ENCODE assay signal across 30 mouse cellular contexts in genomic region chr4:34823901-34824300, GRCm38 (mm10). TPM values are rescaled to one million over a fixed set of nuclear protein-coding genes. Genes with fewer than 3 reads are reported as not detected.
DNase-seq lines count a peak whose midpoint lies in the region; ATAC-seq and TF ChIP-seq lines count a peak whose summit lies in the region.
"Had no signal": no experiment of that assay in that cellular context is flagged by ENCODE, and none has a peak within 500 bp of the region (broad histone marks: within the 10 kb centered on the region; RNA-seq: fewer than 3 reads in every experiment).

No protein-coding gene starts in this region.

- intact Hi-C loops in heart, postnatal 36 days (cut with DNase I) = no loop called here

- 82% methylated on average over 1 of the region's 1 CpGs for WGBS in heart, postnatal 0 days

- no peaks in the 10 kb centered on the region for H3K9me3 ChIP-seq in heart, postnatal 0 days (replicated peaks; ENCODE audit: control insufficient read depth, low read length)
- H3K9me3 ChIP-seq: embryonic facial prominence, embryonic 12.5 days; forebrain, embryonic 10.5 days; G1E; heart, embryonic 13.5 days; limb, embryonic 12.5 days; liver, embryonic 15.5 days had no signal

- H3K9ac ChIP-seq in heart, postnatal 0 days (replicated peaks; ENCODE audit: low read depth, low read length) = no peak overlapping the region
- H3K9ac ChIP-seq: embryonic facial prominence, embryonic 12.5 days; heart, embryonic 13.5 days; limb, embryonic 12.5 days; liver, embryonic 15.5 days; lung, embryonic 14.5 days had no signal

- no peak overlapping the region for H3K4me2 ChIP-seq in heart, postnatal 0 days (ENCODE audit: low read depth, low read length)
- H3K4me2 ChIP-seq: embryonic facial prominence, embryonic 12.5 days; heart, embryonic 13.5 days; limb, embryonic 12.5 days; liver, embryonic 15.5 days; lung, embryonic 14.5 days had no signal

- peaks cover 9% of the 10 kb centered on the region for H3K36me3 ChIP-seq in heart, postnatal 0 days (replicated peaks; ENCODE audit: control insufficient read depth, insufficient read depth, low read length)

- H3K4me3 ChIP-seq in heart, postnatal 0 days (ENCODE audit: low read depth, low read length) = no peak overlapping the region
- H3K4me3 ChIP-seq: embryonic facial prominence, embryonic 12.5 days; forebrain, embryonic 10.5 days; heart, embryonic 13.5 days; limb, embryonic 12.5 days; liver, embryonic 15.5 days had no signal

- no peak for TF ChIP-seq CTCF in heart, postnatal 0 days (IDR thresholded peaks at IDR 0.05; ENCODE audit: low read depth)

- peak; percentile 54 for DNase-seq in cerebellum, adult 9-10 months
- DNase-seq in cerebellum, adult 11-12 months = no peak
- no peak for DNase-seq in frontal cortex, postnatal 10 days (ENCODE audit: low spot score in 2 of 2)
- peak; percentile 28 for DNase-seq in heart, postnatal 0 days (ENCODE audit: low spot score)
- DNase-seq in heart, postnatal 36 days = no peak
- peak; percentile 15 for DNase-seq in Muller cell, postnatal 12 days (ENCODE audit: inconsistent ontology term)
- DNase-seq in ovary, adult 18-20 months (ENCODE audit: low spot score) = no peak
- DNase-seq: adrenal gland, postnatal 10 days; cerebellum, adult 8-10 months; cerebellum, postnatal 36 days; gastrocnemius, postnatal 10 days; kidney, adult 8-10 months; kidney, postnatal 14 days; layer of hippocampus, adult 9-11 months; lung, embryonic 14.5 days; lung, postnatal 14 days; midbrain, embryonic 14.5 days; right cerebral cortex, adult 18-20 months; spleen, adult 18-20 months; thymus, adult 18-20 months; thymus, postnatal 25 days had no signal

- ATAC-seq in frontal cortex, adult (ENCODE audit: low TSS enrichment) = peak; percentile 89
- no peak for ATAC-seq in heart, postnatal 0 days (ENCODE audit: insufficient read depth, low read depth)
- ATAC-seq: intestine, embryonic 16.5 days; Patski had no signal

- TF ChIP-seq EP300 in heart, postnatal 0 days (IDR thresholded peaks at IDR 0.05; ENCODE audit: low read depth) = no peak

- peak overlapping the region; percentile 57 for H3K27ac ChIP-seq in heart, postnatal 0 days (ENCODE audit: low read depth)
- H3K27ac ChIP-seq: embryonic facial prominence, embryonic 12.5 days; forebrain, embryonic 10.5 days; heart, embryonic 13.5 days; limb, embryonic 12.5 days; liver, embryonic 15.5 days had no signal

- no peaks in the 10 kb centered on the region for H3K27me3 ChIP-seq in heart, postnatal 0 days (ENCODE audit: control insufficient read depth, insufficient read depth, low read length)
- H3K27me3 ChIP-seq: embryonic facial prominence, embryonic 12.5 days; heart, embryonic 13.5 days; limb, embryonic 12.5 days; liver, embryonic 15.5 days; Patski had no signal

- peaks cover 10% of the 10 kb centered on the region; the same call in 1 of the 2 replicates for H3K4me1 ChIP-seq in heart, postnatal 0 days (ENCODE audit: control insufficient read depth, insufficient read depth)
- H3K4me1 ChIP-seq: embryonic facial prominence, embryonic 12.5 days; forebrain, embryonic 10.5 days; limb, embryonic 12.5 days; liver, embryonic 15.5 days had no signal

RNA-seq across cellular contexts. Expression of gene Smim8, which starts 45.7 kb away (rescaled TPM):
- total RNA-seq in heart, postnatal 0 days (2014; rRNA removed; ENCODE audit: low replicate concordance) = 20.8 and 33.0 TPM in 2 replicates
- polyA plus RNA-seq in heart, postnatal 0 days (2015; fragmentation: Nextera tagmentation; extraction: Ambion mirVana) = 107 and 112 TPM in 2 replicates
- 10 to 100 TPM; 61.3 to 62.0 TPM for total RNA-seq in heart, postnatal 36 days (2021)

RNA-seq across cellular contexts. Expression of gene Zfp292, which starts 58.9 kb away (rescaled TPM):
- total RNA-seq in heart, postnatal 0 days (2014; rRNA removed; ENCODE audit: low replicate concordance) = 13.5 and 13.6 TPM in 2 replicates
- polyA plus RNA-seq in heart, postnatal 0 days (2015; fragmentation: Nextera tagmentation; extraction: Ambion mirVana) = 7.1 and 7.2 TPM in 2 replicates
- 10 to 100 TPM; 15.6 to 15.7 TPM for total RNA-seq in heart, postnatal 36 days (2021)

Comparison
In these comparisons a context has a peak if more than half of its experiments do, and no peak if none do; other contexts are left out.
1. DNase-seq: peak in cerebellum, adult 9-10 months (single experiment), heart, postnatal 0 days (single experiment) and Muller cell, postnatal 12 days (single experiment); none in cerebellum, adult 11-12 months (single experiment), frontal cortex, postnatal 10 days (0 of 2), heart, postnatal 36 days (0 of 2) and ovary, adult 18-20 months (single experiment).